Mouse (Mus musculus) large intestine, adult 2 months (tissue): ENCODE measurements around the gene Hist1h2bn. TPM values are rescaled to one million over a fixed set of nuclear protein-coding genes. Genes with fewer than 3 reads are reported as not detected.
"Not testable (repeated sequence)": the region's sequence is repeated elsewhere in the genome, so short reads cannot be mapped to it uniquely, and the experiment has no call there.

Experiments used
- DNase-seq: peaks from one replicate; pipeline ENCODE4 v3.0.0-alpha.2; 2012; ENCODE audit warnings: low read depth, low spot score
- WGBS: fragments of 180-500 bp; shearing (Covaris S2); methylation state at CpG from one replicate; pipeline ENCODE4 v1.1.7; 2018; 5-methylcytosine and 5-hydroxymethylcytosine counted together
- polyA plus RNA-seq: library from polyadenylated mRNA; depleted of rRNA; stranded (reverse); fragments of >200 nt; gene quantifications from 2 replicates; pipeline ENCODE4 v1.2.3, GENCODE M21; 2012; rRNA removed

The Hist1h2bn gene
- polyA plus RNA-seq = 3.5 and 9.7 TPM in 2 replicates

DNA sequence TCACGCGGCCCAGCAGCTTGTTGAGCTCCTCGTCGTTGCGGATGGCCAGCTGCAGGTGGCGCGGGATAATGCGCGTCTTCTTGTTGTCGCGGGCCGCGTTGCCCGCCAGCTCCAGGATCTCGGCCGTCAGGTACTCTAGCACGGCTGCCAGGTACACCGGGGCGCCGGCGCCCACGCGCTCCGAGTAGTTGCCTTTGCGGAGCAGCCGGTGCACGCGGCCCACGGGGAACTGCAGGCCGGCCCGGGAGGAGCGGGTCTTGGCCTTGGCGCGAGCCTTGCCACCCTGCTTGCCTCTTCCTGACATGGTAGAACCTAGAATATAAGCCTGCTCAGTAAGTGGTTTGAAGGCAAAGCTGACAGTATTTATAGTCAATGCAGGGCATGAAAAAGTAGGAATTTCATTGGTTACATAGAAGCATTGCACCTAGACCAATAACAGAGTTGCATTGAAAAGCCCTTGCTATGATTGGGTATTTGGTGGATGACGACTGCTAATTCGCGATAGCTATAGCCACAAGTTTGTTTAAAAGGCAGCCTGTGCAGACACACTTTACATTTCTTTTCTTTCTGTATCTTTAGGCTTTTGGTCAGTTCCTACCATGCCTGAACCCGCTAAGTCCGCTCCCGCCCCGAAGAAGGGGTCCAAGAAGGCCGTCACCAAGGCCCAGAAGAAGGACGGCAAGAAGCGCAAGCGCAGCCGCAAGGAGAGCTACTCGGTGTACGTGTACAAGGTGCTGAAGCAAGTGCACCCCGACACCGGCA is at the start of gene Hist1h2bn, which contains the start of gene Hist1h2ak:
TSS of gene Hist1h2bn (plus strand) at position 600 of the 762 bp plus-strand sequence.
TSS of gene Hist1h2ak (minus strand) at position 304 of the 762 bp plus-strand sequence.
- DNase-seq = peak; percentile 94
- under 1% methylated on average over 48 of the region's 50 CpGs for WGBS

DNA sequence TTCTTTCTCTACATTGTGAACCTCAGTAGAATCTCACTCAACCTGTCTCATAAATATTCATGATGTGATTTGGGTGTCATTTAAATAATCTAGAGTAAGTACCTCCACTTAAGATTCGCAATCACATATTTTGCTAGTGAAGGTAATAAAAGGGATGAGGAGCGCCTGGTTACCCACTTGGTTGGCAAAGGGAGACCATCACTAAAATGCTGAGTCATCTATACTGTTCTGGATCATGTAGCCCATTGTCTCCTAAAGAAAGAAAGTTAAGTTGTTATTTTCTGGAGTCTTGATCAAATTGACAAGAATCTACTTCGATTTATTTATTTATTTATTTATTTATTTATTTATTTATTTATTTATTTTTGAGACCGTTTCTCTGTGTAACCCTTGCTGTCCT is 47.3 kb upstream of the Hist1h2bn start:
- DNase-seq = no peak

DNA sequence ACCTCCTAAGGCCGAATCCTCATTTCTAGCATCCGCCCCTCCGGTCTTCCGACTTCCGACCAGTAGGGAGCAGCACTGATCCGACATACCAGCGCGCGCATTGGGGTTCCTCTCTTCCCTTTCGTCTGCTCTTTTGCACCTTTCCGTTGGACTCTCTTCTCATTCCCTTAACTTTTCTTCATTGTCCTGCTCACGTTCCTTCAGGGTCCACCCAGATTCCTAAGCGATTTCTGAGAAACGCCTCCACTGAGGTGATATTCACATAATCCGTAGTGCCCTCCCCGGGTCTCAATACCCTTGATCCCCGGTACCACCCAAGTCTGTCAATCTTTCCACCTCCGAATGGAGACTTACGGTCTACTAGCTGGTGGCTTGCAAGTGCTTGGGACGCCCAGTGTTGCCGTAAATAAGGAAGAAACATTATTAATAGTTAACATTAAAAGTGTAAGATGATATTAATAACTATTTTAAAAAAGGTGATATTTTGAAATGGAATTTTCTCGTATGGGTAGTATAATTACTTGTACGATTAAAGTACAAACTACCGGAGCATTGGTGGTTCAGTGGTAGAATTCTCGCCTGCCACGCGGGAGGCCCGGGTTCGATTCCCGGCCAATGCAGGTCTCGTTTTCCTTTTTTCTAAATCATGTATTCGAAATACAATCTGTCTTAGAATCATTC is 43.8 kb upstream of the Hist1h2bn start:
- peak; percentile 66 for DNase-seq
- 1% methylated on average over 32 of the region's 32 CpGs for WGBS

More for the DNA sequence above, 47.3 kb upstream of the Hist1h2bn start:
- 48% methylated on average over 4 of the region's 4 CpGs for WGBS

DNA sequence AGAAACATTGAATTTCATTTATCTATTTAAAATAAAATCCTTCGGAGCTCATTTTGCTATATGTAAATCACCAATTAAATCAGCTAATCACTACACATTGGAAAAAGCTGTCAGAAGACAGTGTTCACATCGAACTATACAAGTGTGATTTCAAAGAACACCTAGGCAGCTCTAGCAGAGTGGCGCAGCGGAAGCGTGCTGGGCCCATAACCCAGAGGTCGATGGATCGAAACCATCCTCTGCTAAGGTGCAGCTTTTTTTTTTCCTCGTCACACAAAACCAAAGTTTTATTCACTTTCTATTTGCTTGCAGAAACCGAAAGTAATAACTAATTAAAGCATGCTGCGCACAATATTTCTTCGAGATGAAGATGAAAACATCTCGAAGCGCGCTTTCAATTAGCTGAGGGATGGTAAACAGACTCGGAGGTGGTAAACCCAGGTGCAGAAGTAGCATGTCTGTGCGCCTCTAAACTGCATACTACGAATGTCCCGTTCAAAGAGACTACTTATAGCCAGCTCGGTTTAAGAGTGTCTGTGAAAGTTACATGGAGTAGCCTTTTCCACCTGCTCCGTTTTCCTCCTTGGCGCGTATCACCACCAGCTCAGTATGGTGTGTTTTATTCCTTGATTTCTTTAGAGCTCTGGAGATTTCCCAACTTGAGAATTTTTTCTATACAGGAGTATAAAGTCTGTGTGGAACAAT is 43.0 kb upstream of the Hist1h2bn start:
- 4% methylated on average over 22 of the region's 22 CpGs for WGBS
- no peak for DNase-seq

DNA sequence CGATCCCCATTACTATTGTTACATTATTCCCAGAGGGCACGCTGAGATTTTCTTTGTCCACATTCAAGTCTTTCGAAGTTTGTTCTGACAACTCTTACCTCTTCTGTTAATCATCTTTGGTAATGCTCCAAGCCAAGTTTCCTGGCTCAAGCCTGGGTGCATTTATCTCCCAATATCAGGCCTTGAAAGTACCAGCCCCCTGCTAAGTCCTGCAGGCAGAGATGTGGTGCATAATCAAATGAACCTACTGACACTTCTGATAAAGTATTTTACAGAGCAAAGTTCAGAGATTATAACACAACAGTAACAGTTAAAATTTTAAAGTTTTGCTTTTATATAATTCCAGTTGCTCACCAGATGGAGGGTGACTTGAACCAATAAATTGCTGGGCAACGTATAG is 42.2 kb upstream of the Hist1h2bn start:
- DNase-seq = no peak
- WGBS = 16% methylated on average over 4 of the region's 4 CpGs

DNA sequence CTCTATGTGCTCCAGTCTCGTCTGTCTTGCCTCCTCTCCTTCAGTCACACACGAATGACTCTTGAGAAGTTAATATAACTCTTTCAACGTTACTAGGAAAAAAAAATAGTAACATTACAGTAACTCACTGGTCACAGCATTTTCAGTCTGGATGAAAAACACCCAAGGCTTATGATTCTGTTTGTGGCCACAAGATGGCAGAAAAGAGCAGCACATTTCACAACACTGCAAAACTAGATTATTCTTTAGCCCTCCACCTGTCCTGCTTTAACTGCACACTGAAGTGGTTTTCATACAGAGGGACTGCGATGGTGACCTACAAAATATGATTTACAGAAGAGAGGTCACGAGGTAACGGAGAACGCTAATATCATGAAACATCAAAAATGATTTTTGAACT is 39.2 kb upstream of the Hist1h2bn start:
- under 1% methylated on average over 7 of the region's 7 CpGs for WGBS
- peak; percentile 45 for DNase-seq

DNA sequence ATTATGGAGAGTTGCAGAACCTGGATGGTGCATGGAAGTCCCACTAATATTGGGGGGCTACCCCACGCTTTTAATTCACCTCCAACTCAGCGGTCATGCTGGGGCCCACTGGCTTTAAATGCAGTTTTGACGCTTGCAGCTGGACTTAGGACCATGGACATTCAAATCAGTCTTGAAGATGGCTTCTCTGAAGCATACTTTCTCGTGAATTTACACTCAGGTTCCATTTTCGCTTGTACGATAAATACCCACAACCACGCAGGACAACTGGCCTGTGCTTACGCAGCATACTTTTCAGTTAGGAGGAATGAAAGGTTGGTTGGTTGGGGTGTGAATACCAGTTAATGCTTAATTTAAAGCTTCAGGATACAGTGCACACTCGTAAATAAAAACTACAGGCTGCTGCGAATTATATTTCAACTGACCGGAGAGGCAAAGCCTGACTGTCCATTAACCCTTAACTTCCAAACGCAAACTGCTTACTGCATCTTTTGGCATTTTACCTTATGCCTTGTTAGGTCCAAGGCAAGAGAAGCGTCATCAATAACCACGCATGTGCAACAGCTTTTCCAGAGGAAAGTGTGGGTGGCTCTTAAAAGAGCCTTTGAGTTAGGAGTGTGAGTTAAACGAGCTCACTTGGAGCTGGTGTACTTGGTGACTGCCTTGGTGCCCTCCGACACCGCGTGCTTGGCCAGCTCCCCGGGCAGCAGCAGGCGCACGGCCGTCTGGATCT is 38.6 kb upstream of the Hist1h2bn start:
- no peak for DNase-seq

DNA sequence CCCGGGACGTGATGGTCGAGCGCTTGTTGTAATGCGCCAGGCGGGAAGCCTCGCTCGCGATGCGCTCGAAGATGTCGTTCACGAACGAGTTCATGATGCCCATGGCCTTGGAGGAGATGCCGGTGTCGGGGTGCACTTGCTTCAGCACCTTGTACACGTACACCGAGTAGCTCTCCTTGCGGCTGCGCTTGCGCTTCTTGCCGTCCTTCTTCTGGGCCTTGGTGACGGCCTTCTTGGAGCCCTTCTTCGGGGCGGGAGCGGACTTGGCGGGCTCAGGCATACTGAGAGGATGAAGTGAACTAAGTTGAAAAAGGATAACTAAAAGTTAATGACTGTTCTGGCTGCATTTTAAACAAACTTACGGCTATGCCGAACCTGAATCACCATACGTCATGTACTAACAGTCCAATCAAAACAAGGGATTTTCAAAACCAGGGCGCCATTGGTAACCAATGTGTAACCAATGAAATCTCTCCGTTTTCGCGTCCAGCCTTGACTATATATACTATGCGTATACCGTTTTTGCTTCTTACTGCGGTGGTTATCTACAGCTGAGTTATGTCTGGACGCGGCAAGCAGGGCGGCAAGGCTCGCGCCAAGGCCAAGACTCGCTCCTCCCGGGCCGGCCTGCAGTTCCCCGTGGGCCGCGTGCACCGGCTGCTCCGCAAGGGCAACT is 37.9 kb upstream of the Hist1h2bn start, which contains the start of the genes Hist1h2bl and Hist1h2ai:
TSS of gene Hist1h2bl (minus strand) at position 280 of the 676 bp plus-strand sequence.
TSS of gene Hist1h2ai (plus strand) at position 559 of the 676 bp plus-strand sequence.
- DNase-seq = peak; percentile 87
- WGBS = under 1% methylated on average over 40 of the region's 50 CpGs

More for the DNA sequence above, 38.6 kb upstream of the Hist1h2bn start:
- WGBS = under 1% methylated on average over 22 of the region's 22 CpGs

DNA sequence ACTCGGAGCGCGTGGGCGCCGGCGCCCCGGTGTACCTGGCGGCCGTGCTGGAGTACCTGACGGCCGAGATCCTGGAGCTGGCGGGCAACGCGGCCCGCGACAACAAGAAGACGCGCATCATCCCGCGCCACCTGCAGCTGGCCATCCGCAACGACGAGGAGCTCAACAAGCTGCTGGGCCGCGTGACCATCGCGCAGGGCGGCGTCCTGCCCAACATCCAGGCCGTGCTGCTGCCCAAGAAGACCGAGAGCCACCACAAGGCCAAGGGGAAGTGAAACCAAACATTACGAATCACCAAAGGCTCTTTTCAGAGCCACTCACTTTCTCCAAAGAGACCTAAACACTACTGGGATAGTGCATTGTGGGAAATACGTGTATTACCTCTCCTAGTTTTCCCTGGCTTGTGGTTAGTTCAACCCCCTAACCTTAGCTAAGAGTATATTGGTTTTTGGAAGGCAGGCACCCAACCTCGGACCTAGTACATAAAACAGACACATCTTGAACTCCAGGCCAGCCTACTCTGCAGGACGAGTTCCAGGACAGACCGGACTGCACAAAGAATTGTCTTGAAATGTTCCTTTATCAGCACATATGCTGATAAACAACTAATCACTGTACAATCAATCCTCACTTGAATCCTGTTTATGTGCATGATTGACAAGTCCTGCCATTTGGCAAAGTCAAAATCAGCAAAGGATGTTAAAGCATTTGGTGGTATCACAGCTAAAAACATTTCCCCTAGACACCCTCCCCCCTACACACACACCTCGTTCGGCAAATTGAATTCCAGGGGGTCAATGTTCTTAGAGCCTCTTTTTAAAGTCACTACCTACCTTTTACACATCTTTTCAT is 37.2 kb upstream of the Hist1h2bn start:
- DNase-seq = not testable (repeated sequence)
- under 1% methylated on average over 20 of the region's 38 CpGs for WGBS

DNA sequence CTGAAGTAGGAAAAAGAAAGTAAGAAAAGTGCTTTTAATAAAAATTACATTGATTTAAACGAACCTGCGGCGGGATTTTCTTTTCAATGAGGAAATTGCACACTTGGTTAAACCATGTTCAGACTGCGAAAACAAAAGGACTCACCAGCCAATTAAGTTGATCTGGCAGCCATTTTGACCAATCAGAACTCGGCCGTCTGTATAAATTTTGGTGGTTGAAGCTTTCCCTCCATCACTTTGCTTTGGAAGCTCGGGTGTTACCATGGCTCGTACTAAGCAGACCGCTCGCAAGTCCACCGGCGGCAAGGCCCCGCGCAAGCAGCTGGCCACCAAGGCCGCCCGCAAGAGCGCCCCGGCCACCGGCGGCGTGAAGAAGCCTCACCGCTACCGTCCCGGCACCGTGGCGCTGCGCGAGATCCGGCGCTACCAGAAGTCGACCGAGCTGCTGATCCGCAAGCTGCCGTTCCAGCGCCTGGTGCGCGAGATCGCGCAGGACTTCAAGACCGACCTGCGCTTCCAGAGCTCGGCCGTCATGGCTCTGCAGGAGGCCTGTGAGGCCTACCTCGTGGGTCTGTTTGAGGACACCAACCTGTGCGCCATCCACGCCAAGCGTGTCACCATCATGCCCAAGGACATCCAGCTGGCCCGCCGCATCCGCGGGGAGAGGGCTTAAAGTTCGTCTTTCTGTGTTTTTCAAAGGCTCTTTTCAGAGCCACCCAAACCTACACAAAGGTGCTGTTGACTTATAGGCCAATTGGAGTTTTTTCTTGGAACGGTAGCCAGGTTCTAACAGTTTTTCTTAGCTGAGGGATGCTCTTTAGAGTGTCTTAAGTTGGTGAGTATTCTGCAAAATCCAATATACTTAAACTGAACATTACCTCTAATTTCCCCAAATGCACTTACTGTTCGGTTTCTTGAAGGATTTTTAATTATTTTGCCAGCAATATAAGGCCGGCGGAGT is 36.2 kb upstream of the Hist1h2bn start, which contains the start of gene Hist1h3h:
TSS of gene Hist1h3h (plus strand) at position 263 of the 961 bp plus-strand sequence.
- peak; percentile 75 for DNase-seq
- 4% methylated on average over 31 of the region's 56 CpGs for WGBS

DNA sequence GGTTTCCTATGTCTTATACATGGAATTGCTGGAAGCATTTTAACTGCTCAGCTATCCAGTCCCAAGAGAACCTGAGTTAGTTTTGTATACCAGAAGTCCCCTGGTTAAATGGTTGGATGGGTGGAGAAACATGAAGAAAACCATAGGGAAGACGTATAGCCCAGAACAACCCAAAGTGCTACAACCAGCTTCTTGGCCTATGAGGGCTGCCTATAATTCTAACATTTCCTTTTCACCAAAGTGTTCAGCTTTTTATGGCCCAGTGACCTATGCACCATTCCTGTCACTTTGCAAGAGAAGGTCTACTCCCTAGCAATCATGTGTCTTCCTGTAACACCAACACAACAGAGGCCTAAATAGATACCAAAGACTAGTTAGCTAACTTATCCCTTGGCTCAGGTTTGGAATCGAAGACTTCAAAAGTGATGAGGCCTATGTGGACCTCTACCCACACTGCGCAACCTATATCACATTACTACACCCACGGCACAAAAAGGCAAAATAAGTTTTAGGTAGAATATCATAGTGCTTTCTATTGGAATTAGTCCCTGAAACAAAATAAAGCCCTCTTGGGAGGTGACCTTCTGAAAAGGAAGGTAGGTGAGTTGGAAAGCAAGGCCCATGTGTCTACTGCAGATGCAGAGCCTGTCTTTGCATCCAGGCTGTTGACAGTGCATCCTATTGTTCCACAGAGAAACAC is 35.4 kb upstream of the Hist1h2bn start:
- no peak for DNase-seq
- WGBS = 72% methylated on average over 4 of the region's 4 CpGs

DNA sequence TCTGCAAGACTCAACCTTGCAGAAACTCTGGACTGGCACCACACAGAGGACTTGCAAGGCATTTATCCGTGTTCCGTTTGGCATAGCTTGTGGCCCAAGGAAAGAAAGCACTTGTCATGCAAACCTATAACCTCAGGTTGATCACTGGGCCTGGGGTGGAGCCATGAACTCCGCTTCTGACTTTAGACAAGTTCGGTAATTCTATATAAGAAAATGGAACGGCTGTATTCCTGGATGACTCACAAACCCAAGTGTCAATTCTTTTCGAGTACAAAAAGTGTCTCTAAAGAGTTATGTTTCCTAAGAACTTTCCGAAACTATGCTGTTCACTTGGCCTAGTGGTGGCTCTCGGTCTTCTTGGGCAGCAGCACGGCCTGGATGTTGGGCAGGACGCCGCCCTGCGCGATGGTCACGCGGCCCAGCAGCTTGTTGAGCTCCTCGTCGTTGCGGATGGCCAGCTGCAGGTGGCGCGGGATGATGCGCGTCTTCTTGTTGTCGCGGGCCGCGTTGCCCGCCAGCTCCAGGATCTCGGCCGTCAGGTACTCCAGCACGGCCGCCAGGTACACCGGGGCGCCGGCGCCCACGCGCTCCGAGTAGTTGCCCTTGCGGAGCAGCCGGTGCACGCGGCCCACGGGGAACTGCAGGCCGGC is 32.7 kb upstream of the Hist1h2bn start:
- WGBS = 3% methylated on average over 21 of the region's 44 CpGs

DNA sequence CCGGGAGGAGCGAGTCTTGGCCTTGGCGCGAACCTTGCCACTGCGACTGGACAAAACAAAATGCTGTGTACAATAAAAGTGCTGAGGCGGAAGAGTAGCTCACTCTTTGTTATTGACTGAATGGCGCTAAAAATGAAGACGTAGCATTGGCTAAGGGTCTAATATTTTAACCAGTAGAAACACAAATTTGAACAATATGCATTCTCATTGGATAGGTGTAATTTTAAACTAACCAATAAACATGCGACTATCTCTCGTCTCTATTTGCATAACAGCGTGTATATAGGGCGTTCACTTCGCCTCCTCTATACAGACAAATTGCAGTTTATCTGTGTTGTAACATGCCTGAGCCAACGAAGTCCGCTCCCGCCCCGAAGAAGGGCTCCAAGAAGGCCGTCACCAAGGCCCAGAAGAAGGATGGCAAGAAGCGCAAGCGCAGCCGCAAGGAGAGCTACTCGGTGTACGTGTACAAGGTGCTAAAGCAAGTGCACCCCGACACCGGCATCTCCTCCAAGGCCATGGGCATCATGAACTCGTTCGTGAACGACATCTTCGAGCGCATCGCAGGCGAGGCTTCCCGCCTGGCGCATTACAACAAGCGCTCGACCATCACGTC is 32.1 kb upstream of the Hist1h2bn start, which contains the start of gene Hist1h2bm:
TSS of gene Hist1h2bm (plus strand) at position 288 of the 616 bp plus-strand sequence.
- peak; percentile 84 for DNase-seq
- WGBS = under 1% methylated on average over 37 of the region's 37 CpGs

More for the DNA sequence above, 32.7 kb upstream of the Hist1h2bn start:
- not testable (repeated sequence) for DNase-seq

DNA sequence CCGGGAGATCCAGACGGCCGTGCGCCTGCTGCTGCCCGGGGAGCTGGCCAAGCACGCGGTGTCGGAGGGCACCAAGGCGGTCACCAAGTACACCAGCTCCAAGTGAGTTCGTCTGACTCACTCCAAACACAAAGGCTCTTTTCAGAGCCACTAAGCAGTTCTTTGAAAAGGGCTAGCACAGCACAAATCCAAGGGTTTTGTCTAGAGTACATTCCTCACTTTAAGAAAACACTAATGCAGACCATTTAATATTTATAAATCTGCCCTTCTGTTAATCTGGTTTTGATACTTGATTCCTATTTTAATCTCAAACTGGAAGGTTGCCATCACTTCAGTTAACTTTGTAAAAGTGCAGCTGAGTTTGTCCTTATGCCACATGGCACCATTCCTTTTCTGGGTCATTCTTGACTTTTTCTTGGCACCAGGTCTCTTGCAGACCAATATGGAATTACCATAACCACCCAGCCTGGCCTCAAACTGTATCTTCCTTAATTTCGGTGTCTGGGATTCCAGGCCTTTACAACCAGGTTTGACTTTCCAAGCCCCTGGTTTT is 31.5 kb upstream of the Hist1h2bn start:
- 5% methylated on average over 11 of the region's 11 CpGs for WGBS
- no peak for DNase-seq
